Mouse (Mus musculus): ENCODE results near the gene Mpp3.

DNA sequence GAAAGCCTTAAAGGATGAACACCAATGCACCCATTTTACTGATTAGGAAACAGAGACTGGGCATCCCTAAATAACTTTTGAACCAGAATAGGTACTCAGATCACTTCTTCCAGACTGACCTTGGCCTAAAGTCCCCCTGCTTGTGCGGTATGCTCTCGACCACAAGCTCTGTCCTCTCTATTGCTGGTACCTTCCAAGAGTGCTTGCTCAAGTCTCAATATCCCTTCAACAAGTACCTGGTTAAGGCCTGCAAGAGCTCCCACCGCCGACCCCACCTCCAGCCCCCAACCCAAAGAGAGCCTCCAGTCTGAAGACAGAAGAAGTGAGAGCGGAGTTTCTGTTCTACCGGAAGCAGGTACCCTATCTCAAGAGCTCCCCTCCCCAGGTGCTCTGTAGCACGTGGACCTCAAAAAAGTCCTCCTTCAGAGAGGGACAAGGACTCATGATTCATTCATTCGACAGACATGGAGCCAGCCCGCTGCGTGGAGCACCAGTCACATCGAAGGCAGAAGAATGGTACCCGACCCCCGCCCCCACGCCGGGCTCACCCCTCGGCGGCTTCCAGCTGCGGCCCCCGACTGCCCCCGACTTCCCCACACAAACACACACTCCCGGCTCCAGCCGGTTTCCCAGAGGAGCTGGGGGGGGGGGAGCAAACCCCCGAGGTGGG, 2.1 kb downstream of the Mpp3 start:
- TF ChIP-seq POLR2AphosphoS5 (IDR thresholded peaks at IDR 0.05; ENCODE audit: insufficient replicate concordance, low read depth, low read length): no peak
- TF ChIP-seq CTCF (IDR thresholded peaks at IDR 0.05; ENCODE audit: low read depth, low read length): no peak
- TF ChIP-seq TAL1 (conservative IDR thresholded peaks at IDR 0.05; ENCODE audit: low read depth, low read length): no peak
